Mouse (Mus musculus): ENCODE data around the gene Mettl17. TPM values are rescaled to one million over a fixed set of nuclear protein-coding genes. Genes with fewer than 3 reads are reported as not detected.

The Mettl17 gene
- polyA plus RNA-seq, 1 experiment from 2014 or later, result 13.6 TPM

DNA sequence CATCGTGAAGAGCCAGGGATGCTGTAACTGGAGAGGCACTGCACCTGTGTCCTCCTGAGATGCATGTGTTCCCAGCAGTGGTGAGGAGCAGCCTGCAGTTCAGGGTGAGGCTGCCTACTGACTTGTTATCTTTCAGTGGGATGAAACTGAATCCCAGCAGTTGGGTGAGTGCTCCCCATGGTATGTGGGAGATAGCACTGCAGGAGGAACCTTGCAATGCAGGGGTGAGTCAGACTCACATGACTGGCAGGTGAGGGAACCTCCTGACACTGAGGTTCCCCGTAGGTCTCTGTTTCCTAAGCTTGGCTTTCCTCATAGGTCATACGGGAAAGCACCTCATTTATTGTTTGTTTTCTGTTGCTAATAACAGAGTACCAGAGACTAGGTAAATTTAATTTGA lies 7.1 kb upstream of the Mettl17 start:
- H3K9me3 ChIP-seq (replicated peaks), result no peaks in the 10 kb centered on the region
- no peak for ATAC-seq (ENCODE audit: insufficient read depth)
- H3K4me1 ChIP-seq (replicated peaks), result no peaks in the 10 kb centered on the region
- H3K27ac ChIP-seq (replicated peaks), result no peak overlapping the region
- H3K27me3 ChIP-seq, result 0 out of 2 replicates have a peak, but pooled peaks cover 2% of the 10 kb centered on the region
- no peaks in the 10 kb centered on the region for H3K36me3 ChIP-seq (replicated peaks)
- no peak overlapping the region for H3K9ac ChIP-seq
- WGBS (ENCODE audit: insufficient replicate concordance), result 49% methylated on average over 3 of the region's 3 CpGs
- H3K4me3 ChIP-seq (replicated peaks), result no peak overlapping the region
- no peak overlapping the region for H3K4me2 ChIP-seq

DNA sequence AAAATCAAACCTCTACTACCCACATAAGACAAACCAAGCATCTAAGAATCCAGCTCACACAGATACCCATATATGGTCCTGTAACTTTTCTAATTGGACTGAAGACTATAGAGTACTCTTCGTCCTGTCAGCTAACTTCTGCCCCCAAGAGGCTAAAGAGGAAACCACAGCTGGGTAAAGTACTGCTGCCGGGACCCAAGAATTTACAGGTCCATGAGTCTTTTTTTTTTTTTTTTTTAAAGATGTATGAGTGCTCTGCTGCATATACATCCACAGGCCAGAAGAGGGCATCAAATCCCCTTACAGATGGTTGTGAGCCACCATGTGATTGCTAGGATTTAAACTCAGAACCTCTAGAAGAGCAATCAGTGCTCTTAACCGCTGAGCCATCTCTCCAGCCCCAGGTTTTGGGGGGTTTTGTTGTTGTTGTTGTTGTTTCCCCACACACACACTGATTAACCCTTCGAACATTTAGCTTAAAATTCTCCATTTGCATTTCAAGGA lies 1.1 kb upstream of the Mettl17 start:
- Histone ChIP-seq H3K4me1 (replicated peaks) (peaks cover 25% of the 10 kb centered on the region), H3K27ac (replicated peaks) (no peak overlapping the region), H3K4me2 (peak overlapping the region; percentile 91), H3K27me3 (0 out of 2 replicates have a peak, but pooled peaks cover 2% of the 10 kb centered on the region), H3K36me3 (replicated peaks) (peaks cover 19% of the 10 kb centered on the region), H3K9me3 (replicated peaks) (no peaks in the 10 kb centered on the region), H3K9ac (no peak overlapping the region), H3K4me3 (replicated peaks) (peak overlapping the region; percentile 75)
- under 1% methylated on average over 4 of the region's 4 CpGs for WGBS (ENCODE audit: insufficient replicate concordance)
- ATAC-seq (ENCODE audit: insufficient read depth), result no peak

GRCm38 (mm10) chr14:51884031-51884544 lies 554 bp upstream of the Mettl17 start:
- Histone ChIP-seq H3K4me2 (peak overlapping the region; percentile 91), H3K27ac (replicated peaks) (peak overlapping the region; percentile 38; the same call in 1 of the 2 replicates), H3K9ac (no peak overlapping the region), H3K4me1 (replicated peaks) (peaks cover 25% of the 10 kb centered on the region), H3K9me3 (replicated peaks) (no peaks in the 10 kb centered on the region), H3K4me3 (replicated peaks) (peak overlapping the region; percentile 75), H3K27me3 (0 out of 2 replicates have a peak, but pooled peaks cover 2% of the 10 kb centered on the region), H3K36me3 (replicated peaks) (peaks cover 25% of the 10 kb centered on the region)
- WGBS (ENCODE audit: insufficient replicate concordance), result 2% methylated on average over 14 of the region's 14 CpGs
- ATAC-seq (ENCODE audit: insufficient read depth), result peak; percentile 26; the same call in 1 of the 2 replicates

DNA sequence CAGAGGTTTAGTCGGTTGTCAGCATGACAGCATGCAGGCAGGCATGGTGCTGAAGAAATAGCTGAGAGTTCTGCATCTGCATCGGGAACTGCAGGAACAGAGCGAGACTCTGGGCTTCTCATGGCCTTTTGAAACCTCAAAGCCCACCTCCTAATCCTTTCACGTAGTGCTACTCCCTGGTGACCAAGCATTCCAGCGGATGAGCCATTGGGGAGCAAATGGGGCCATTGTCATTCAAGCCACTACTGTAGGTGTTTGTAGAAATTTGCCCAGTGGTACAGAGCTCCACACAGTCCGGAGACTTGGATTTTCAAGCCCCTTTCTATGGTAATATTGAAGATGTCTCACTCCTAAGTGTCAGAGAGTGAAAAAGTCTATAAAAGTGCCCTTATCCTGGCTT lies 1.4 kb downstream of the Mettl17 start:
- no peak overlapping the region for H3K27ac ChIP-seq (replicated peaks)
- no peaks in the 10 kb centered on the region for H3K9me3 ChIP-seq (replicated peaks)
- no peak for ATAC-seq (ENCODE audit: insufficient read depth)
- 75% methylated on average over 6 of the region's 6 CpGs for WGBS (ENCODE audit: insufficient replicate concordance)
- 0 out of 2 replicates have a peak, but pooled peaks cover 2% of the 10 kb centered on the region for H3K27me3 ChIP-seq
- H3K4me1 ChIP-seq (replicated peaks), result peaks cover 25% of the 10 kb centered on the region
- peaks cover 41% of the 10 kb centered on the region for H3K36me3 ChIP-seq (replicated peaks)
- no peak overlapping the region for H3K4me3 ChIP-seq (replicated peaks)
- H3K4me2 ChIP-seq, result peak overlapping the region; percentile 91
- H3K9ac ChIP-seq, result no peak overlapping the region

DNA sequence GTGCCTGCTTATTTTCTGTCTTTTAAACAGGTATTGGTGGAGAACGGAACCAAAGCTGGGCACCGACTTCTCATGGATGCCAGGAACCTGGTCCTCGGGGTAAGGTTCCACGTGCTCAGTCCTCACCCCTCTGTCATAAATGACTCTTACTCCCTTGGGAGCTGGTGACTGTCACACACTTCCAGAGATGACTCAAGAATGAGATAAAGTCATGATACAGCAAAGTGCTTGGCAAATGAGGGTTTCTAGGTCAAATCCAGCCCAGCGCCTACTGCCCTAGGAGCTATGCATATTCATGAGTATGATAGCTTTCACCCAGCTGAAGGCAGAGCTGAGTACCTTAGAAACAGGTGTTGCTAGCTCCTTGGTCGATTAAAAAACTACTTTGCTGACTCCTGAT lies 5.2 kb downstream of the Mettl17 start:
- Histone ChIP-seq H3K27ac (replicated peaks) (no peak overlapping the region), H3K27me3 (no peaks in the 10 kb centered on the region), H3K4me1 (replicated peaks) (peaks cover 35% of the 10 kb centered on the region), H3K4me2 (no peak overlapping the region), H3K9ac (no peak overlapping the region), H3K36me3 (replicated peaks) (peaks cover 50% of the 10 kb centered on the region), H3K9me3 (replicated peaks) (no peaks in the 10 kb centered on the region), H3K4me3 (replicated peaks) (no peak overlapping the region)
- no peak for ATAC-seq (ENCODE audit: insufficient read depth)
- 73% methylated on average over 6 of the region's 6 CpGs for WGBS (ENCODE audit: insufficient replicate concordance)

DNA sequence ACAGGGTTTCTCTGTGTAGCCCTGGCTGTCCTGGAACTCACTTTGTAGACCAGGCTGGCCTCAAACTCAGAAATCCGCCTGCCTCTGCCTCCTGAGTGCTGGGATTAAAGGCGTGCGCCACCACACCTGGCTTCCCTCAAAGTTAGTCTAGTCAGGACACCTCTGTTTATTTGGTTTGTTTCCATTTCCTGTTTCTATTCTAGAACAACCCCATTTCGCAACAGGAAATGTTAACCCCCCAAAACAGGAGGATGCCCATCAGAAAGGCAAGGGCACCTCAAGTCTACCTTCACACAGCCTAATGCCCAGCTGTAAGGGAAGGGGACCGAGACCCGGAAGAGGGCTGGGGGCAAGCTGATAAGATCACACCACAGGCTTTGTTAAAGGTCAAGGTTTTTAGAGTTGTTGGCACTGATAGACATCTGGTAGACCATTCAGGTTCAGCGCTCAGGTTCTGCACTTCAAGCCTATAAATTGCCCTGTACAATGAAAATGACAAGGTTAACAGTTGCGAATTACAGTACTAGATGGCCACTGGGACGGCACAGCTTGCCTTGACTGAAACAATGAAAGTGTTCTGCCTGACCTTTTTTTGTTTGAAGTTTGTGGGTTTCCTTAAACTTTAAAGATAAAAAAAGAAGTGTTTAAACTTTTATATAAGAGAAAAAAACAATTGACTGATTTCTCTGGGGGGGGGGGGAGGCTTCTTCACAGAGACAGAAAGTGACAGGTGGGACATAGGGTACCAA lies 7.7 kb downstream of the Mettl17 start, which contains the start of gene Slc39a2:
Slc39a2 (plus strand) TSS at position 699 of the 749 bp plus-strand sequence.
- peaks cover 42% of the 10 kb centered on the region for H3K36me3 ChIP-seq (replicated peaks)
- peaks cover 20% of the 10 kb centered on the region for H3K4me1 ChIP-seq (replicated peaks)
- 72% methylated on average over 9 of the region's 9 CpGs for WGBS (ENCODE audit: insufficient replicate concordance)
- H3K9me3 ChIP-seq (replicated peaks), result no peaks in the 10 kb centered on the region
- H3K4me3 ChIP-seq (replicated peaks), result no peak within 1 kb of the TSS
- no peak within 1 kb of the TSS for H3K27ac ChIP-seq (replicated peaks)
- no peaks in the 10 kb centered on the region for H3K27me3 ChIP-seq
- no peak within 1 kb of the TSS for H3K4me2 ChIP-seq
- no peak for ATAC-seq (ENCODE audit: insufficient read depth)
- H3K9ac ChIP-seq, result no peak within 1 kb of the TSS

DNA sequence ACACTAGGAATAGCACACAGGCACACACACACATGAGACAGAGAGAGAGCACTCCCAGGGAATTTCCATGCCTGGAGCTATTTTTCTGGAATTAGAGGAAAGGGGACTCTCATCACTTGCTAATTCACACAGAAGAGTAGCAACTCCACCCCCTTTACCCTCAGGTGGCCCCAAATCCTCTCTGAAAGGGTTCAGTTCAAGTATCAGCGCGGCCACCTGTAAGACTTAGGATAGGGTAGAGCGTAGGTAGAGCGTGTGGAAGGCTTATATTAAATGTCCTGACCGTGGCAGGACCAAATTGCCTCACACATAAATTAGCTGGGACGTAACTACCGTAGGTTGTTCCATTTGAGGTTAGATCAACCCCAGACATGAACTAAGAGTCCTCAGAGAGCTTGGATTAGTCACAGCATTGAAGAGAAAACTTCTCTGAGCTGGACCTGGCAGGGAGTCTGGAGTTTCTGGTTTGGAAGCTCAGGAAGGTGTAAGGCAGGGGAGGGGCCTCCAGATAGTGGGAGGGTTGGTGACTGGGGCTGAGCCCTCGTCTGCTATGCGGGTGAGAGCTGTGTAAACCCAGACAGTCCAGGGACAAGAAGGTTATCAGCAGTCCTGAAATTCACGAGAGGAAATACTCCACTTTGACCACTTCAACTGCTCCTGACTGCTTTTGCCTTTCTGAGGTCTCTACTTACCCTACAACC lies 8.6 kb downstream of the Mettl17 start:
- Histone ChIP-seq H3K4me3 (replicated peaks) (no peak overlapping the region), H3K4me2 (no peak overlapping the region), H3K27ac (replicated peaks) (no peak overlapping the region), H3K9ac (no peak overlapping the region), H3K9me3 (replicated peaks) (no peaks in the 10 kb centered on the region), H3K36me3 (replicated peaks) (peaks cover 34% of the 10 kb centered on the region), H3K27me3 (no peaks in the 10 kb centered on the region), H3K4me1 (replicated peaks) (peaks cover 20% of the 10 kb centered on the region)
- WGBS (ENCODE audit: insufficient replicate concordance), result 45% methylated on average over 10 of the region's 10 CpGs
- ATAC-seq (ENCODE audit: insufficient read depth), result no peak

GRCm38 (mm10) chr14:51893809-51894208 lies 9.2 kb downstream of the Mettl17 start:
- H3K4me3 ChIP-seq (replicated peaks), result no peak overlapping the region
- H3K4me2 ChIP-seq, result no peak overlapping the region
- ATAC-seq (ENCODE audit: insufficient read depth), result peak; percentile 47; the same call in 1 of the 2 replicates
- peaks cover 20% of the 10 kb centered on the region for H3K4me1 ChIP-seq (replicated peaks)
- H3K9ac ChIP-seq, result no peak overlapping the region
- H3K27ac ChIP-seq (replicated peaks), result no peak overlapping the region
- peaks cover 28% of the 10 kb centered on the region for H3K36me3 ChIP-seq (replicated peaks)
- no peaks in the 10 kb centered on the region for H3K27me3 ChIP-seq
- H3K9me3 ChIP-seq (replicated peaks), result no peaks in the 10 kb centered on the region
- WGBS (ENCODE audit: insufficient replicate concordance), result 31% methylated on average over 3 of the region's 3 CpGs

GRCm38 (mm10) chr14:51895071-51895470 lies 10.4 kb downstream of the Mettl17 start:
- Histone ChIP-seq H3K4me2 (no peak overlapping the region), H3K4me3 (replicated peaks) (no peak overlapping the region), H3K9ac (no peak overlapping the region), H3K36me3 (replicated peaks) (peaks cover 16% of the 10 kb centered on the region), H3K9me3 (replicated peaks) (no peaks in the 10 kb centered on the region), H3K27ac (replicated peaks) (no peak overlapping the region), H3K4me1 (replicated peaks) (peaks cover 20% of the 10 kb centered on the region), H3K27me3 (no peaks in the 10 kb centered on the region)
- ATAC-seq (ENCODE audit: insufficient read depth), result no peak
- WGBS (ENCODE audit: insufficient replicate concordance), result 73% methylated on average over 14 of the region's 14 CpGs

GRCm38 (mm10) chr14:51896019-51896418 lies 11.4 kb downstream of the Mettl17 start:
- Histone ChIP-seq H3K9me3 (replicated peaks) (no peaks in the 10 kb centered on the region), H3K4me2 (no peak overlapping the region), H3K9ac (no peak overlapping the region), H3K27ac (replicated peaks) (no peak overlapping the region), H3K4me3 (replicated peaks) (no peak overlapping the region), H3K4me1 (replicated peaks) (peaks cover 20% of the 10 kb centered on the region), H3K36me3 (replicated peaks) (peaks cover 9% of the 10 kb centered on the region), H3K27me3 (no peaks in the 10 kb centered on the region)
- ATAC-seq (ENCODE audit: insufficient read depth), result no peak
- 45% methylated on average over 6 of the region's 6 CpGs for WGBS (ENCODE audit: insufficient replicate concordance)
